Mouse (Mus musculus): ENCODE measurements around the gene Shisa5.

DNA sequence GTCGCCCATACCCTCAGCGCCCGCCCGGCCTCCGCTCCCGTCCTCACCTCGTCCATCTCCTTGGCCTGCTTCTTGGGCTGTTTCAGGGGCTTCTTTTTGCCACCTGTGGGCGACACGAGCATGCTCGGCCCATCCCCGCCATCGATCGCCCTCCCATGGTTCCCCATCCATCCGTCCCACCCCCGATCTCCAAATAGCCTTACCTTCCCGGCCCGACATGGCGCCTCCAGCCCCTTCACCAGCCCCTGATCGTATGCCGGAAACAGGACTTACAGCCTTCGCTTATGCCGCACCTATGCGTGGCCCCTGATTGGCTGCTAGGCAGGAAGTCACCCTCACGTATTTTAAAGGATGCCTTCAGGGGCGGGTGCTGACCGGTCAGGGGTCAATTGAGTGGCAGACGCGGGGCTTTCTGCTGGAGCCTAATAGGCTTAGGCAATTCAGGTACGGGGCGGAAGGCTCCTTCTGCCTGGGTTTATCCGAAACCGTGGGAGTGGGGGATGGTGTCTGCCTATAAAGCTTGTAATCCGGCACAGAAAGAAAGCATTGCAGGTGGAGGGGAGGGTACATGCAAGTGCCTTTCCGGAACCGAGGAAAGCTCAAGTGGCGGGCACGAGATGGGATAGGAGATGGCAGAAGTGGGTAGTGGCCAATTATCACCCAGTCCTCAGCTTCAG is 43.9 kb downstream of the Shisa5 start, which contains the start of the genes Ccdc51 and Tma7:
- no peak for TF ChIP-seq MAFK (IDR thresholded peaks at IDR 0.05; ENCODE audit: insufficient read depth, low read depth, low read length)
- TF ChIP-seq CHD2 (IDR thresholded peaks at IDR 0.05; ENCODE audit: low read depth, low read length): no peak
- TF ChIP-seq ZC3H11A (IDR thresholded peaks at IDR 0.05; ENCODE audit: borderline replicate concordance, low read depth, low read length): no peak
- no peak for TF ChIP-seq ZNF384 (IDR thresholded peaks at IDR 0.05; ENCODE audit: low read depth, low read length)

All from ES-E14 (cell line).